Mouse (Mus musculus) CD4-positive helper T cell, adult 2 months (primary cell): Measurements from ENCODE around the gene Islr2.

Experiments
- DNase-seq: peaks from one replicate; pipeline ENCODE4 v3.0.0-alpha.2; 2012; ENCODE audit warnings: low read depth, missing footprints, low spot score

Islr2 gene

DNA sequence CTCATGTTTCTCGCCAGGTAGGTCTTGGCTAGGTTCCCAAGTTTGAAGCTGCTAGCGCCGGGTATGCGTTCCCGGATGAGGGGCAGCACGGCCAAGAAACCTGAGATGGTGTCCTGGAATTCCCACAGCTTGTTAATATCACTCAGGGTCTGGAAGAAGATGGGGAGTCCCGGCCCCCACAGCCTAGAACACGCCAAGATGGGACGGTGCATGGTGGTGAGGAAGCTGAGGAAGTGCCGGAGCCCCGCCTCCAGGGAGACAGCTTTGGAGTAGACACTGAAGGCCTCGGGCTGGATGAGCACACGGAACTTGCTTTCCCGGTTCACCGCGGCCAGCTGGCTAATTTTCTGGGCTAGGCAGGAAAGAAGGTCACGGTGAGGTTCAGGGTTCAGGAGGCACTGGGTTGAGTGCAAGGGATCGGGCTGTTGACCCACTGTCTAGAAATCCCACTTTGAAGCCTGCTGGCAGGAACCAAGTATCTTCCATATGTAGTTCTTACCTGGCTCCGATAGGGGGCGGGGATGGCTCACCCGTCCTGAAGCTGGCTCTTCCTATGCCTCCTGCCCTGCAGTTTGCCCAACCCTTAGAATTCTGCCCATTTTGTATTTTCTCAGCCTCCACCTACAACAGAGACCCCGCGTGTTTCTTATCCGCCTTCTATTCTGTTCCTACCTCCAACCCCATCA, 16.2 kb upstream of the Islr2 start:
- peak; percentile 43 for DNase-seq

- no peak for DNase-seq
These were observed 14.4 kb upstream of the Islr2 start for GRCm38 (mm10) chr9:58218539-58218938.

DNA sequence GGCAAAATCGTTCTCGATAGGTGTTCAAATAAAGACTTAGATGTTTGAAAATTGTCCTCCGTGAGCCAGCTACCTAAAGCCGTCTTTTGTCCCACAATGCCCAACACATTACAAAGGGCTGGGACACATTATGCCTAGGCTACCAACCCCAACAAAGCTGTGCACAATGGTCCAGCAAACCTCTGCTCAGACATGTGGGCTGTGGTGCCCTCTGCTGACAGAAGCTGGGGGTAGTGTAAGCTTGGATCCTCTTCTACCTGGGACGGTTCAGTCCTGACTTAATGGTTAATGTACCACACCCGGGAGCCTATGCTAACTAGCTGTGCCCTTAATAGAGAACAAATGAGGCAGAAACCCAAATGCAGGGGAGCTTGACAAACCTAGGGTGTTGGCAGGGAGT, 12.3 kb upstream of the Islr2 start:
- no peak for DNase-seq

DNA sequence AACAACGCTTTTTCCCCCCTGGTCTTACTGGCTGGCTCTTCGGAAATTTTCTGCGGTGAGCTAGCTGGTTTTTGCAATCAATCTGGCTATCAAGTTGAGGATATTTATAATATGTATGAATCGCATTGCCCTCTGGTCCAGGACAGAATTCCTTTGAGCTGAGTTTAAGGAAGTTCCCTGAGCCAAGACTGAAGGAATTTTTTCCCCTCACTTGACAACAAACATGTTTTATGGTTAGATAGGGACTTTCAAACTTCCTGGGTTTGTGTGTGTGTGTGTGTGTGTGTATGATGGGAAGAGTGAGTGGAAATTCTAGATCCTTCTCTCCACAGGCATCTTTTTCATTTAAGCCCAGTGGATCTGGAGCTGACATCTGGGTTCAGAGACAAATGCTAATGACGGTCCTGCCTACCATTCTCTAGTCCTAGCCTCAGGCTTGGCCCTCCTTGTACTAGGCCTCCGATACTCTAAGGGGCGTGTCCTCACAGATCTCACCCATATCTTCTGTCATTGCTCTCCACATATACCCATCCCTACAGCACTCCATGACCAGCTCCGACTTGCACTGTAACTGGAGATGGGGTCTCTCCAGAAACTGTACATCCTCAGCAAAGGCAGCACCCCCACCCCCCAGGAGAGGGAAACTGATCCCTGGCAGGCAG, 10.5 kb upstream of the Islr2 start:
- DNase-seq: no peak

GRCm38 (mm10) chr9:58213865-58214264, 9.7 kb upstream of the Islr2 start:
- DNase-seq: no peak

GRCm38 (mm10) chr9:58213377-58213776, 9.3 kb upstream of the Islr2 start:
- no peak for DNase-seq

- DNase-seq: no peak
These were observed 6.1 kb upstream of the Islr2 start for GRCm38 (mm10) chr9:58210304-58210627.

GRCm38 (mm10) chr9:58209462-58210303, 5.6 kb upstream of the Islr2 start:
- no peak for DNase-seq

DNA sequence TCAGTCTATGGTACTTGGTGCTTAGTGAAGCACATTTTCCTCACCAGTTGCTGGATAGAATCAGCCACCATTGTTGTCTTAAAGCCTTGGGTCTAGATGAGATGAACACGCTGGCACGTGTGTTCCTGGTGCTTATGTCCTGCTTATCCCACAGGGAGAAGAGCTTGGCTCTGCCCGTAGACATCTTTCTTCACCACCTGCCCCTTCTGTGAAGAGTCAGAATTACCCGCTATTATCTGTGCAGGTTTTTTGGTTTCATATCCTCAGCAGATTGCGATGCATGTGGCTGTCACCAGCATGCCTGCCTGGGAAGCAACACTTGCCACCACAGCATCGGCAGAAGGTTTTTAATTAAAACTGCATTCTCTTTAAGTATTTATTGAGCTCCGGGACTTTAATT, 1.9 kb upstream of the Islr2 start:
- DNase-seq: no peak

- DNase-seq: peak; percentile 83
These were observed 405 bp upstream of the Islr2 start for GRCm38 (mm10) chr9:58204448-58205000.

- no peak for DNase-seq
These were observed 1.3 kb downstream of the Islr2 start for GRCm38 (mm10) chr9:58202676-58203453.

GRCm38 (mm10) chr9:58201861-58202549, 2.1 kb downstream of the Islr2 start:
- DNase-seq: no peak

GRCm38 (mm10) chr9:58201091-58201842, 2.9 kb downstream of the Islr2 start:
- no peak for DNase-seq

DNA sequence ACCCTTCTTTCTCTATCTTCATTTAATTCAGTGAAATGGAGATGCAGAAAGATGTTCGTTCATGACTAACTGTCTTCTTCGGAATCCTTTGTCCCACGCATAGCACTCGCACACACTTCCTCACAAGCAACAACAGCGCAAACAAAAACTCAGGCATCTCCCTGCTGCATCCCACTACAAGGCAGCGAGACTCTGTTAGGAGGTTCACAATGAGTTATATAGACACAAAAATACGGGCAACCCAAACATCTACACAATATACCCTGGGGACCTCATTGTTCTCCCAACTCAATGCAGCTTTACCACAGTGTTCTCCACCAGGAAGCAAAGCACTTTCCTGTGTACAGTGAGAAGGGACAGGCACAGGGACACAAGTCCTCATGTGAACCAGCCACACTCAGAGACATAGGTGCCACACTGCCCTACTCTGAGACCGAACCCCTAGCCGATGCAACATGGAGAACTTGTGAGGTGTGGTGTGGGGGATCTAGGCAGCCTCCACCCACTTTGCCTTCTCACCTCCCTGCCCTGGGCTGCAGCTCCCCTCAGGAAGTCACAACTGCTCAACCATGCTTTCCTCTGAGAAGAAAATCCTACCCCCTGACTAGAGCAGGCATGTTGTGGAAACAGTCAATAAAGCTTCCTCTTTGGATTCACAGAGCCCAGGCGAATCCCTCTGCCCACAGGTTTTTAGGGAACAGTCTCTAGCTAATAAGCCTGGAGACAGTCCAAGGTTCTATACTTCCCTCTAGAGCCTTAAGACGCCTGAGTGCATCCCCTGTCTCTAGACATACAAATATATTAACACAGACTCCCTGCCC, 3.6 kb downstream of the Islr2 start:
- no peak for DNase-seq

GRCm38 (mm10) chr9:58199381-58200269, 4.5 kb downstream of the Islr2 start:
- DNase-seq: no peak

- no peak for DNase-seq
These were observed 5.2 kb downstream of the Islr2 start for GRCm38 (mm10) chr9:58198801-58199371.

GRCm38 (mm10) chr9:58197781-58198701, 6.1 kb downstream of the Islr2 start:
- DNase-seq: peak; percentile 26
